Mouse (Mus musculus) forebrain, embryonic 13.5 days (tissue): ENCODE measurements at regions not wholly inside any gene's neighbourhood (a gene's known extent, or its start where the extent isn't known, plus 50 kb on each side); places are given as distances from the start of the nearest gene placed in this dataset.
A peak's percentile ranks its signal among the peaks of the same experiment; 100 is the strongest.

Experiments used
- ATAC-seq: fragments of 200-750 bp; cut with Nextera tagmentation; 2 replicates; pipeline ENCODE4 v1.8.0; 2017
- H3K27ac ChIP-seq: fragments of 300-500 bp; sonication (generic); 2 replicates; pipeline ENCODE4 v1.5.1; 2015; ENCODE audit warnings: inconsistent platforms, mild to moderate bottlenecking, moderate library complexity
- H3K27me3 ChIP-seq: fragments of 300-500 bp; sonication (generic); 2 replicates; pipeline ENCODE4 v1.6.1; 2015; ENCODE audit warnings: mild to moderate bottlenecking, inconsistent platforms
- H3K36me3 ChIP-seq: fragments of 300-500 bp; sonication (generic); 2 replicates; pipeline ENCODE4 v1.6.1; 2015; ENCODE audit warnings: mild to moderate bottlenecking, inconsistent platforms; ENCODE audit not compliant: poor library complexity, severe bottlenecking
- H3K4me1 ChIP-seq: fragments of 300-500 bp; sonication (generic); 2 replicates; pipeline ENCODE4 v1.6.1; 2015; ENCODE audit warnings: inconsistent platforms
- H3K4me2 ChIP-seq: fragments of 300-500 bp; sonication (generic); 2 replicates; pipeline ENCODE4 v1.6.1; 2015; ENCODE audit warnings: inconsistent platforms, mild to moderate bottlenecking, moderate library complexity
- H3K4me3 ChIP-seq: fragments of 300-500 bp; sonication (generic); 2 replicates; pipeline ENCODE4 v1.5.1; 2015; ENCODE audit warnings: mild to moderate bottlenecking, inconsistent platforms
- H3K9ac ChIP-seq: fragments of 300-500 bp; sonication (generic); 2 replicates; pipeline ENCODE4 v1.6.1; 2015; ENCODE audit warnings: mild to moderate bottlenecking, inconsistent platforms
- H3K9me3 ChIP-seq: fragments of 300-500 bp; sonication (generic); replicated peaks from 2 replicates; pipeline ENCODE4 v1.6.1; 2016; ENCODE audit warnings: inconsistent platforms
- WGBS: fragments of 180-500 bp; shearing (Covaris S2); methylation state at CpG from one replicate; pipeline ENCODE4 v1.1.7; 2015; 5-methylcytosine and 5-hydroxymethylcytosine counted together

DNA sequence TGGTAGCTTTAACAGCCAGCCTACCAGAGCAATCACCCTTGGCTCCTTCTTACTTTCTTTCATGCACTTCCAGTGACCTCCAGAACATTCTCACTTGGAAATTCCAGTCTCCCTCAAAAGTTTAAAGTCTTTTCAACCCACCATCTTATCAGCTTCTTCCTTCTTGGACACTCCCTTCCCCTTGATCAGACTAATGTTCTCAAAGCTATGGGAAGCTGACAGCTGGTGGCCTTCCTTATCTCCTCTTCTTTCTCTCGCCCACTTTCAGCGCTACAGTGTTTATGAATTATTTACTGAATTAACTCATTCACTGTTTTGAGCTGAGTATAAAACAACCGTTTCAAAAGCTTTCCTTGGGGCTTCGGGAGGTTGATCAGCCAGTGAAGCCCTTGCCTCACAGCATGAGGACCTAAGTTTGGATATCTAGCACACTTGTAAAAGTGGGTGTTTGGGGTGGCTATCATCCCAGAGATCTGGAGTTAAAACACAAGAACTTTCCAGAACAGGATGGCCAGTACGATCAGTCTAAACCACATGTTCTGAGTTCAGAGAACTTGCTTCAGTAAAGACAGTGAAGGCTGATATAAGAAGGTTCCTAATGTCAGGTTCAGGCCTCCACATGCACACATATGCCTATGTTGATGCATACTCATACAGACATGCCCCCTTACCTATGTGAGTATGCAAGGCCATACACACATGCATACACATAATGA is 59.7 kb upstream of the Ikzf2 start:
- H3K4me3 ChIP-seq = no peak overlapping the region
- H3K36me3 ChIP-seq = no peaks in the 10 kb centered on the region
- no peak for ATAC-seq
- no peak overlapping the region for H3K27ac ChIP-seq
- H3K9ac ChIP-seq = no peak overlapping the region
- WGBS = 85% methylated on average over 5 of the region's 5 CpGs
- no peaks in the 10 kb centered on the region for H3K4me1 ChIP-seq
- H3K27me3 ChIP-seq = no peaks in the 10 kb centered on the region
- H3K4me2 ChIP-seq = no peak overlapping the region
- no peaks in the 10 kb centered on the region for H3K9me3 ChIP-seq

DNA sequence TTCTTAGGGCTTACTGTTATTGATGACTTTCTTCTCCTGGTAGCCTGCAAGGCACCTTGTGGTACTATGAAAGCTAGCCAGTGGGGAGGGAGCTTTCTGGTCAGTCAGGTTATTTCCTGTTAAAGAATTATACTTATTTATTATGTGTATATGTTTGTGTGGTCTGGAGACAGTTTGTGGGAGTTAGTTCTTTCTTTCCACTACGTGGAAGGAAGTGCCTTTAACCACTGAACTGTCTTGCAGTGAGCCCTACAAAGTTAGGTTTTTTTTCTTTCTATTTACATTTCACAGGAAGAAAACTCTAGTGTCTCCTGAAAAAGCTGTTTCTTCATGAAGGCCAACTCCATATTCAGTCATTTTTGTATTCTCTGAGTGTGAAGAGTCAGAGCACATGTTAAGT is 65.7 kb upstream of the Ikzf2 start:
- H3K4me3 ChIP-seq = no peak overlapping the region
- no peak for ATAC-seq
- no peak overlapping the region for H3K4me2 ChIP-seq
- 94% methylated on average over 1 of the region's 1 CpGs for WGBS
- H3K36me3 ChIP-seq = no peaks in the 10 kb centered on the region
- H3K9ac ChIP-seq = no peak overlapping the region
- H3K9me3 ChIP-seq = no peaks in the 10 kb centered on the region
- H3K27ac ChIP-seq = no peak overlapping the region
- no peaks in the 10 kb centered on the region for H3K4me1 ChIP-seq
- no peaks in the 10 kb centered on the region for H3K27me3 ChIP-seq

DNA sequence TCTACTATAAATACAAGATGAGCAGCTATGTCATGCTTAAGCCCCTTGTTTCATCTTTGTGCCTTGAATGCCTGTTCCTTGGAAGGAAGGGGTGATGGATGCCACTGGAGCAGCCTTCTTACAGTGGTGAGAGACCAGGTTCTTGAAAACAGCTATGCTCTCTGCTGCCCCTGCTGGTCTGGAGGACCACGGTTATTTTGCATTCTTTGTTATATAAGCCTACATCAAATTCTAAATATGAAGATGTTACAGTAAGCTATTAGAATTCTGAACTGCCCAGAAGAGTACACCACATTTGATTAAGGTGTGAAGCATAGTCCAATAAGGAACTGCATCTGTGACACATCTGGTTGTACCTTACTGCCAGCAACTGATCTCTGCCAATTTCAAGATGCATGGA is 69.1 kb upstream of the Spag16 start:
- H3K27ac ChIP-seq = no peak overlapping the region
- H3K9me3 ChIP-seq = no peaks in the 10 kb centered on the region
- no peak overlapping the region for H3K9ac ChIP-seq
- no peaks in the 10 kb centered on the region for H3K36me3 ChIP-seq
- H3K4me1 ChIP-seq = no peaks in the 10 kb centered on the region
- no peaks in the 10 kb centered on the region for H3K27me3 ChIP-seq
- no peak overlapping the region for H3K4me3 ChIP-seq
- H3K4me2 ChIP-seq = no peak overlapping the region
- ATAC-seq = no peak
- 83% methylated on average over 1 of the region's 1 CpGs for WGBS

DNA sequence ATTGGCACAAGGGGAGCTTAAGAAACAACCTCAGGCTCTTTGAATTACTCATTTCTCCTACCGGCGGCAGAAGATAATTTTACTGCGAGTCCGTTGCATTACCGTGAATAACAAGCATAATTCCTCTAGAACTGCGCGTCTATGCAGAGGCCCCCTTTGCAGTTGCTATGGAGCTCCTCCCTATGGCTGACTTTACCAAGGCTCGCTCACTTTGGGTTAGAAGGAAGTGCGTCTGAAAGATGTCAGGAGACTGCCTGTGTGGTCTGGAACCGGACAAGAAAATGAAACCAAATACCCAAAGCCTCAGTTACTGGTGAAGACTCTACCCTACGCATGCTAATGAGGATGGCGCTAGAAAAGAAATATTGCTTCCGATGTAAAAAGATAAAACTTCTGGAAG is 67.2 kb upstream of the Spag16 start:
- WGBS = 76% methylated on average over 13 of the region's 13 CpGs
- ATAC-seq = no peak
- no peaks in the 10 kb centered on the region for H3K36me3 ChIP-seq
- no peak overlapping the region for H3K4me2 ChIP-seq
- H3K4me3 ChIP-seq = no peak overlapping the region
- no peaks in the 10 kb centered on the region for H3K4me1 ChIP-seq
- H3K9ac ChIP-seq = no peak overlapping the region
- no peaks in the 10 kb centered on the region for H3K9me3 ChIP-seq
- H3K27me3 ChIP-seq = no peaks in the 10 kb centered on the region
- H3K27ac ChIP-seq = no peak overlapping the region

DNA sequence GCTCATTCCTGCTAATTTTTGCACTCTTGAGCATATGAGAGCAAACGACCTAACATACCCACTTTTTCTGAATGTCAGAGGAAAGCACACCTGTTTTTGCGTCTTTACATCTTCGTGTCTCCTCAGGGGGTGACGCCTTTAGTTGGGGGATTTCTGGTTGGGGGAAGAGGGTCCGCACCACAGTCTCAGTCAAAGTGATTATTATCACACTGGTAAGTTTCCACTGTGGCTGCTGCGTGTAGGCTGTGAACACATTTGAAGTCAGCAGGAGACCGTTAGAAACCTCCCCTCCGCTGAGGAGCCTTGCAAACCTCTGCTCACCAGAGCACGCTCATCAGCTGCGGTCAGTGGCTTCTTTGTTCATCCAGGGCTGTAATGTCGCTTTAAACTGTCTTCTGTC is 58.1 kb upstream of the Spag16 start:
- H3K27ac ChIP-seq = no peak overlapping the region
- H3K4me3 ChIP-seq = no peak overlapping the region
- H3K36me3 ChIP-seq = no peaks in the 10 kb centered on the region
- H3K4me1 ChIP-seq = peaks cover 5% of the 10 kb centered on the region; the same call in 1 of the 2 replicates
- no peak overlapping the region for H3K9ac ChIP-seq
- WGBS = 19% methylated on average over 11 of the region's 11 CpGs
- no peak overlapping the region for H3K4me2 ChIP-seq
- ATAC-seq = peak; percentile 43; the same call in 1 of the 2 replicates
- no peaks in the 10 kb centered on the region for H3K9me3 ChIP-seq
- H3K27me3 ChIP-seq = no peaks in the 10 kb centered on the region

DNA sequence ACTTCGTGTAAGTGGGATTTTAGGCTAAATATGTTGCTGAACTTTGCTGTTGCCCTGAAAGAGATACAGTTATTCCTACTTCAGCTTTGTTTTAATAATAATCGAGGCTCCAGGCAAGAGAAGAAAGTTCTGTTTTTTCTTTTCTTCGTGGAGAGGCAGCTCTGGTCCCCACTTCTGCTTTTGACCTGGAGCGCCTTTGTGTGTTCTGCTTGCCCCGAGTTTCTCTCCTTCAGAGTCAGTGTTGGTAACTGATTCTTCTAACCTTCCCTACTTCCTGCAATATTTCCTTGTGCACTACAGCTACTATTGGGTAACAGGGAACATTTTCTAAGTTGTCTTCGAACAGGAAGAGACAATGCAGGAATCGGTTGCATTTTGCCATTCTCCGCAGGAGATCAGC is 56.6 kb upstream of the Spag16 start:
- Histone ChIP-seq H3K36me3 (no peaks in the 10 kb centered on the region), H3K9ac (no peak overlapping the region)
- 84% methylated on average over 8 of the region's 8 CpGs for WGBS

DNA sequence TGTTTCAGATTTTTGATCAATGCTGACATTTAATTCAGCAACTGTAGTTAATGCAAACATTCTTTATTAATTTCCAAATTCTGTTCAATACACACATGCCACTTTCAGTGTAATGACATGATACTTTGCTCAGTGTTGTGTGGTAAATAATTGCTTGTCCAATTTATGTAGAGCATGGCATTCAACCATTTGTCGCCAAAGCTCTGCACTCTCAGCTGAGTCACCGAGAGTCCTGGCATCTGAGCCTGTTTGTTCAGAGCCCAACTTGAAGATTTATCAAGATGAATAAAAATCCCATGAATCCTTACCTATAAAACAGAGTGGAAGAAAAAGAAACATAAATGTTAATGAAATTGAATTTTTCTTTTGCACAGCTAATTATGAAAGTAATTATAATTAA is 55.3 kb upstream of the Spag16 start:
- Histone ChIP-seq H3K4me2 (no peak overlapping the region), H3K27me3 (no peaks in the 10 kb centered on the region), H3K4me1 (peaks cover 5% of the 10 kb centered on the region; the same call in 1 of the 2 replicates), H3K9me3 (no peaks in the 10 kb centered on the region), H3K27ac (no peak overlapping the region), H3K9ac (no peak overlapping the region), H3K4me3 (no peak overlapping the region), H3K36me3 (no peaks in the 10 kb centered on the region)
- ATAC-seq = no peak
- WGBS = 87% methylated on average over 2 of the region's 2 CpGs

More for the DNA sequence above, 56.6 kb upstream of the Spag16 start:
- H3K27ac ChIP-seq = no peak overlapping the region
- no peak overlapping the region for H3K4me2 ChIP-seq
- ATAC-seq = no peak
- peaks cover 5% of the 10 kb centered on the region; the same call in 1 of the 2 replicates for H3K4me1 ChIP-seq
- H3K9me3 ChIP-seq = no peaks in the 10 kb centered on the region
- H3K4me3 ChIP-seq = no peak overlapping the region
- H3K27me3 ChIP-seq = no peaks in the 10 kb centered on the region

DNA sequence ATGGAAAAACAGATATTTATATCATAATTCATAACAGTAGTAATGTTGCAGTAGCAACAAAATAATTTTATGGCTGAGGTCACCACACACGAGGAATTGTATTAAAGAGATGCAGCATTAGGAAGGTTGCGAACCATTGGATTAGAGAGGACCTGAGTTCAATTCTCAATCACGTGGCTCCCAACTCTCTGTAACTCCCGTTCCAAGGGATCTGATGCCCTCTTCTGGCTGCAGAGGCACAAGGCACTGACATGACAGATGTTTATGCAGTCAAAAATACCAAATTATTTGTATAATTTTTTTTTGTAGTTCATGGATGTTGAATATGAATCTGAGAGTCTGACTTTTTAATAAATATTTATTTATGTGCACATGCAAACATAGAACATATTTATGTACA is 51.2 kb upstream of the Spag16 start:
- no peaks in the 10 kb centered on the region for H3K27me3 ChIP-seq
- H3K4me3 ChIP-seq = no peak overlapping the region
- ATAC-seq = no peak
- H3K4me1 ChIP-seq = no peaks in the 10 kb centered on the region
- no peaks in the 10 kb centered on the region for H3K36me3 ChIP-seq
- whole genome bisulfite sequencing = 71% methylated on average over 4 of the region's 4 CpGs
- H3K27ac ChIP-seq = no peak overlapping the region
- H3K9me3 ChIP-seq = no peaks in the 10 kb centered on the region
- no peak overlapping the region for H3K4me2 ChIP-seq
- no peak overlapping the region for H3K9ac ChIP-seq
